Mouse (Mus musculus) megakaryocyte-erythroid progenitor cell, adult 5-6 weeks (primary cell): ENCODE measurements at regions not wholly inside any gene's neighbourhood (a gene's known extent, or its start where the extent isn't known, plus 50 kb on each side); places are given as distances from the start of the nearest gene placed in this dataset.

Source experiments
- ATAC-seq: replicated peaks from 2 replicates; pipeline ENCODE4 v1.8.0; 2016; ENCODE audit warnings: mild to moderate bottlenecking, inconsistent platforms; ENCODE audit not compliant: severe bottlenecking, poor library complexity, low FRiP score, low TSS enrichment

- no peak for ATAC-seq
These were observed 62.2 kb downstream of the Ttc32 start for GRCm38 (mm10) chr12:9091951-9092350.

- ATAC-seq, result no peak
These were observed 65.3 kb downstream of the Ttc32 start for GRCm38 (mm10) chr12:9095061-9095460.

GRCm38 (mm10) chr12:9106416-9106815, 76.6 kb downstream of the Ttc32 start:
- no peak for ATAC-seq

GRCm38 (mm10) chr12:9109806-9110205, 80.0 kb downstream of the Ttc32 start:
- ATAC-seq, result no peak

- ATAC-seq, result no peak
These were observed 82.4 kb downstream of the Ttc32 start for GRCm38 (mm10) chr12:9112161-9112674.

- ATAC-seq, result no peak
These were observed 83.9 kb downstream of the Ttc32 start for GRCm38 (mm10) chr12:9113652-9114051.

DNA sequence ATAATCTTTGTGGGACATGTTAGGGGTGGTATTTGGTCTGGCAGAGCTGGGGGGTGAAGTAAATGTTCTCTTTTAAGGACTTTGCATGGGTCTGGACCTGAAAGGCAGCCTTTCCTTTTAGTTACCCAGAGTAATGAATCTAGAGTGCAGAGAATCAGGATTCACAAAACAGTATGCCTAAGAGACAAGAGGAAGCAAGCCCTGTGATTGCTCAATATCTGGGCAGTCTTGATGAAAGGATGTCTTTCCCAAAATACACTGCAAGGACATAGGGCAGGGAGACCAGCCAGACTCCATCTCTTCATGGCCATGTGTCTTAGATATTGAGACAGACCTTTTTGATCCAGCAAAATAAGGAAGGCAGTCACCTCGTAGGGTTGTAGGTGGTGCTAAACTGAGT, 84.3 kb downstream of the Ttc32 start:
- ATAC-seq, result no peak

GRCm38 (mm10) chr12:9118576-9118975, 88.8 kb downstream of the Ttc32 start:
- no peak for ATAC-seq

GRCm38 (mm10) chr12:9127931-9128550, 98.2 kb downstream of the Ttc32 start:
- no peak for ATAC-seq

GRCm38 (mm10) chr12:9128581-9129275, 98.9 kb downstream of the Ttc32 start:
- no peak for ATAC-seq

DNA sequence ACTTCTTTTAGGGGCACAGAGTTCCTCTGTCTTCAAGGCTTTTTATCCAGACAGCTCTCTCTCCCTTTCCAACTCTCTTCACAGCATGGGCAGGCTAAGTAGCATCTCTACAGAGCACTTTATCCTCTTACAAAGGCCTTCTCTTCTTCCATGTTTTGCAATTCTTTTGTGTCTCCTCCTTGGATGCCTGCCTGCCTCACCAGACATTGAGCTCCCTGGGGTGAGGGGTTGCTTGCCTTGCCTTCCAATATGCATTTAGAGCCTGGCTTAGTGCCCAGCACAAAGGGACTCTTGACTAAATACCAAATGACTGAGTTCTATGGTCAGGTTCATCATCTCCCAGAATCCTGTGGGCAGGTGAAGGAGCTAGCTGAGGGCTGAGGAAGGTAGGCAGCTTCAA, 102.8 kb downstream of the Ttc32 start:
- ATAC-seq, result no peak

- ATAC-seq, result no peak
These were observed 104.4 kb downstream of the Ttc32 start for GRCm38 (mm10) chr12:9133890-9134870.

GRCm38 (mm10) chr12:9151001-9151400, 121.2 kb downstream of the Ttc32 start:
- ATAC-seq, result no peak

- no peak for ATAC-seq
These were observed 121.6 kb downstream of the Ttc32 start for GRCm38 (mm10) chr12:9151426-9151825.

GRCm38 (mm10) chr12:9154491-9154890, 124.7 kb downstream of the Ttc32 start:
- ATAC-seq, result no peak

GRCm38 (mm10) chr12:9156794-9157193, 127.0 kb downstream of the Ttc32 start:
- no peak for ATAC-seq

DNA sequence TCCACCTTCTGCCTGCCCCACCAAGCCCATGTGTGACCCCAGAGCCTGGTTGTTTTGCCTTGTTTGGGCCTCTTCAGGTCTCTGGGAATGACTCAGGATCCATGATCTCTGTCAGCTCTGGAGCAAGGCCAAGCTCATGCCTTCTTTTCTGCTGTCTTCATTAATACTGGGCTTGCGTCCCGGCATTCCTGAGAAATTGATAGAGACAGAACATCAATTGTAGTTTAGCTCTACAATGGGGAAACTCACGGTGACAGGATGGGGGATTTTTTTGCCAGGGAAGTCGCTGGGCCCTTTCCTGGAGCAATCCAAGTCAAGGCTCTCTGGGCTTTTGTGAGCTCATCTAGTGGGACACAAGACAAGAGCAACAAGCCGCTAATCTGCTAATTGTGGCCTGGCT, 129.0 kb downstream of the Ttc32 start:
- ATAC-seq, result no peak

GRCm38 (mm10) chr12:9165367-9165940, 135.7 kb downstream of the Ttc32 start:
- no peak for ATAC-seq

DNA sequence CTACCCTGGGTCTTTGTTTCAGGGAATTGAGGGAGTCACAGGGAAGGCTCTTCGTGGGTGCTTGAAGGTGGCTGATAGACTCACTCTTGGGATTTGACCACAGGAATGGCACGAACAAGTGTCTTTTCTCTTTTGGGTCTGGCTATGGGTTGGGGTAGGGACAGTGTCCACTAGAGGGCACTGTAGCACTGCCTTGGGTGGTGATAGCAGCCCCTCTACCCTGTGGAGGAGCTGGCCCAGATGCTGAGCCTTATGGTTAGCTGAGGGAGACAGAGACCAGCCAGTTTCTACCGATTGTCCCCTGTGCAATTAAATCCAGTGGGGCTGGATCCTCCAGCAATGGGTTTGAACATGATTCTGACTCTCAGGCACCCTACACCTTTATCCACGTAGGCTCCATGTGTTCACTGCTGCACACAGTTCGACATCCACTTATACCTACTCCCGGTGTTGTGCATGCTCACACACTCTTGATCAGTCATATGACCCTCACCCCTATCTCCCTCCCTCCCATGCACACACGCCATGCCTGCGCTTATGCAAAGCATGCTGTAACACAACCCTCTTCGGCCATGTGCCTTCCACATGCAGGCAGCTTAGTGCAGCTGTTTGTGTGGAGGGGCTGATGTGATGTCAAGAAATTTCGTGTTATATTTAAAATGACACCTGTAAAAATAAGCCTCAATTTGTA, 136.6 kb downstream of the Ttc32 start:
- ATAC-seq, result 0 out of 2 replicates have a peak, but pooled peaks have one; percentile 63
